In the genomic region with DNA sequence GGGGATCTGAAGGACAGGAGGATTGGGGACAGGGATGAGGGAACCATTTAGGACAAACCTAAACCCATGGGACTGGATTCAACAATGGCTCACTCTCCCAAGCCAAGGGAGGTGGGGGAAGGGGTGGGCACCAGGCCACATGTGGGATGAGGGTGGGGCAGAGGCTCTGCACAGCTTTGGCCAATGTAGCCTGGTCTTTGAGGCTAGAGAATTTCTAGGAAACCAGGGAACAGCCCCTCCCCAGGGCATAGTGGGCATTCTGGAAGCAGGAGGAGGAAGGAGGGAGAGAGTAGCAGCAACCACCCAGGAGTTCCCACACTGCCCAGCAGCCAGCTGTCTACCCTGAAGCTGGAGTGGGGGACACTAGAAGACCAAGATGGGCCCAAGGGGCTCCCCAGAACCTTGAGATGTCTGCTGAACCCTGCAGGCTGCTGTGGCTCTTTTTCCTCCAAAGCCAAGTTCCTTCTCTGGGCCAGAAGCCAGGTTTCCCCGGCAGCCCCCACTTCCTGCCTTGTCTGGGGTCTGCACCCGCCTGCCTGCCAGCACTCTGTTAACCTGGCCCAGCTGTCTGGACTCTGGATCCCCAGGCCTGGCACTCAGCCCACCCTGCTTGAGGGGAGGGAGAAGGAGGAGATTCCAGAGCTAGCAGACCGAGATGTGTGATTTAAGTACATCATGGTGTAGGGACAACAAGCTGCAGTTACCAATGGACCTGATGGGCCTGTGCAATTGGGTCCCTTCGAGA, we compare ENCODE assay signal across 11 mouse cellular contexts. TPM values are rescaled to one million over a fixed set of nuclear protein-coding genes. Genes with fewer than 3 reads are reported as not detected.
DNase-seq lines count a peak whose midpoint lies in the region; ATAC-seq and TF ChIP-seq lines count a peak whose summit lies in the region.
"Had no signal": no experiment of that assay in that cellular context is flagged by ENCODE, and none has a peak within 500 bp of the region (broad histone marks: within the 10 kb centered on the region; RNA-seq: fewer than 3 reads in every experiment).

No protein-coding gene starts in this region.

- H3K27me3 ChIP-seq in lung, postnatal 0 days (replicated peaks; ENCODE audit: insufficient read depth, low read length), result no peaks in the 10 kb centered on the region; the same call in 1 of the 2 replicates
- no peaks in the 10 kb centered on the region; the same call in 1 of the 2 replicates for H3K27me3 ChIP-seq in stomach, embryonic 16.5 days (ENCODE audit: control insufficient read depth, insufficient read depth, low read length)

- TF ChIP-seq CTCF in lung, postnatal 0 days (IDR thresholded peaks at IDR 0.05), result no peak

- H3K4me2 ChIP-seq in lung, postnatal 0 days (replicated peaks; ENCODE audit: low read depth, low read length), result no peak overlapping the region
- H3K4me2 ChIP-seq in stomach, embryonic 16.5 days (ENCODE audit: low read depth, low read length), result peak overlapping the region; percentile 16; the same call in 1 of the 2 replicates

- H3K9me3 ChIP-seq in lung, postnatal 0 days (ENCODE audit: low read length), result no peaks in the 10 kb centered on the region
- no peaks in the 10 kb centered on the region for H3K9me3 ChIP-seq in stomach, embryonic 16.5 days (replicated peaks; ENCODE audit: control insufficient read depth, low read length)

- H3K9ac ChIP-seq in lung, postnatal 0 days (replicated peaks; ENCODE audit: low read depth), result no peak overlapping the region
- peak overlapping the region; percentile 58 for H3K9ac ChIP-seq in stomach, embryonic 16.5 days (ENCODE audit: low read length)

- DNase-seq in frontal cortex, postnatal 14 days (ENCODE audit: low spot score in 2 of 2), result peak; percentile 51 to 72
- DNase-seq in frontal cortex, postnatal 25 days (ENCODE audit: low spot score in 2 of 2), result no peak
- DNase-seq in heart, adult 8-10 months (ENCODE audit: low spot score), result peak; percentile 21
- DNase-seq in kidney, adult 11 months, result peak; percentile 92
- peak; percentile 91 for DNase-seq in lung, postnatal 0 days (ENCODE audit: low spot score)
- DNase-seq in thymus, postnatal 25 days, result no peak

- H3K36me3 ChIP-seq in lung, postnatal 0 days (ENCODE audit: insufficient read depth, low read length), result no peaks in the 10 kb centered on the region
- no peaks in the 10 kb centered on the region for H3K36me3 ChIP-seq in stomach, embryonic 16.5 days (ENCODE audit: control insufficient read depth, insufficient read depth, low read length)

- TF ChIP-seq EP300 in lung, postnatal 0 days (IDR thresholded peaks at IDR 0.05), result no peak

- peak overlapping the region; percentile 47 for H3K27ac ChIP-seq in lung, postnatal 0 days (ENCODE audit: low read length)
- peak overlapping the region; percentile 89 for H3K27ac ChIP-seq in stomach, embryonic 16.5 days (ENCODE audit: low read length)

- H3K4me3 ChIP-seq in lung, postnatal 0 days (ENCODE audit: low read depth, low read length), result no peak overlapping the region
- H3K4me3 ChIP-seq in stomach, embryonic 16.5 days (replicated peaks; ENCODE audit: low read length), result no peak overlapping the region
- H3K4me3 ChIP-seq: erythroblast, embryonic 14.5 days had no signal

- H3K4me1 ChIP-seq in lung, postnatal 0 days (ENCODE audit: insufficient read depth, low read depth, low read length), result peaks cover 9% of the 10 kb centered on the region
- H3K4me1 ChIP-seq in stomach, embryonic 16.5 days (ENCODE audit: control insufficient read depth, insufficient read depth, low read length), result peaks cover 27% of the 10 kb centered on the region

- 0 out of 2 replicates have a peak, but pooled peaks have one; percentile 25 for ATAC-seq in common myeloid progenitor, adult 5-6 weeks (replicated peaks; ENCODE audit: low read depth, poor library complexity, severe bottlenecking)
- ATAC-seq in lung, postnatal 0 days, result peak; percentile 90
- ATAC-seq in stomach, embryonic 16.5 days (ENCODE audit: insufficient read depth, low FRiP score), result peak; percentile 91

- WGBS in lung, postnatal 0 days, result 1% methylated on average over 4 of the region's 4 CpGs
- WGBS in stomach, embryonic 16.5 days, result 19% methylated on average over 4 of the region's 4 CpGs

RNA-seq across cellular contexts. Expression of gene Abcc3, which starts 35.5 kb away (rescaled TPM):
- total RNA-seq in common myeloid progenitor, adult 5-6 weeks (2017), result 0.27 TPM in 1 of 2 replicates, not detected in the other
- total RNA-seq in heart, adult 8-10 months (2022), result 1 to 10 TPM in 3 of 4 experiments, under 1 TPM in 1; 0.91 to 2.3 (median 1.7) TPM
- 8.7 and 10.4 TPM in 2 replicates for polyA plus RNA-seq in lung, postnatal 0 days (2015; fragmentation: Nextera tagmentation; extraction: Ambion mirVana)
- 11.4 and 16.4 TPM in 2 replicates for polyA plus RNA-seq in stomach, embryonic 16.5 days (2015; fragmentation: Nextera tagmentation; extraction: Ambion mirVana)

RNA-seq across cellular contexts. Expression of gene Cacna1g, which starts 45.7 kb away (rescaled TPM):
- total RNA-seq in common myeloid progenitor, adult 5-6 weeks (2017), result 0.34 TPM in 1 of 2 replicates, not detected in the other
- 10 to 100 TPM in 3 of 4 experiments, 1 to 10 TPM in 1; 6.7 to 14.6 (median 12.5) TPM for total RNA-seq in heart, adult 8-10 months (2022)
- 1.4 and 3.1 TPM in 2 replicates for polyA plus RNA-seq in lung, postnatal 0 days (2015; fragmentation: Nextera tagmentation; extraction: Ambion mirVana)
- polyA plus RNA-seq in stomach, embryonic 16.5 days (2015; fragmentation: Nextera tagmentation; extraction: Ambion mirVana), result 7.9 and 8.5 TPM in 2 replicates

RNA-seq across cellular contexts. Expression of gene Spata20, which starts 57.7 kb away (rescaled TPM):
- not detected in 2 replicates for total RNA-seq in common myeloid progenitor, adult 5-6 weeks (2017)
- total RNA-seq in heart, adult 8-10 months (2022), result under 1 TPM; 0.09 to 0.63 (median 0.40) TPM
- 0.14 TPM in 1 of 2 replicates, not detected in the other for polyA plus RNA-seq in lung, postnatal 0 days (2015; fragmentation: Nextera tagmentation; extraction: Ambion mirVana)
- 0.22 and 0.29 TPM in 2 replicates for polyA plus RNA-seq in stomach, embryonic 16.5 days (2015; fragmentation: Nextera tagmentation; extraction: Ambion mirVana)
- total RNA-seq: CH12.LX had no signal
- polyA plus RNA-seq: erythroblast, embryonic 14.5 days; small intestine, adult 2 months had no signal

Comparison
In these comparisons a context has a peak if more than half of its experiments do, and no peak if none do; other contexts are left out.
1. DNase-seq: peak in frontal cortex, postnatal 14 days (2 of 2), heart, adult 8-10 months (single experiment), kidney, adult 11 months (single experiment) and lung, postnatal 0 days (single experiment); none in frontal cortex, postnatal 25 days (0 of 2) and thymus, postnatal 25 days (single experiment).
2. ATAC-seq: peak in every context shown above with its lines; median percentile 91 in stomach, embryonic 16.5 days; 90 in lung, postnatal 0 days; 25 in common myeloid progenitor, adult 5-6 weeks.